Mouse (Mus musculus): ENCODE data around the gene Apobec1.
"Not testable (repeated sequence)": the region's sequence is repeated elsewhere in the genome, so short reads cannot be mapped to it uniquely, and the experiment has no call there.

Gene Apobec1

GRCm38 (mm10) chr6:122565070-122565784 is 37.0 kb downstream of the Apobec1 start:
- in situ Hi-C loops (cut with MboI; ENCODE audit: low sequenced_read_pairs) = loop anchor here (10.0 kb wide), 1 partner anchor 70 kb away; the partner anchor contains the start of gene Rimklb

GRCm38 (mm10) chr6:122562463-122562862 is 39.8 kb downstream of the Apobec1 start:
- in situ Hi-C loops (cut with MboI; ENCODE audit: low sequenced_read_pairs) = loop anchor here (10.0 kb wide), 1 partner anchor 68 kb away; the partner anchor contains the start of gene Rimklb

DNA sequence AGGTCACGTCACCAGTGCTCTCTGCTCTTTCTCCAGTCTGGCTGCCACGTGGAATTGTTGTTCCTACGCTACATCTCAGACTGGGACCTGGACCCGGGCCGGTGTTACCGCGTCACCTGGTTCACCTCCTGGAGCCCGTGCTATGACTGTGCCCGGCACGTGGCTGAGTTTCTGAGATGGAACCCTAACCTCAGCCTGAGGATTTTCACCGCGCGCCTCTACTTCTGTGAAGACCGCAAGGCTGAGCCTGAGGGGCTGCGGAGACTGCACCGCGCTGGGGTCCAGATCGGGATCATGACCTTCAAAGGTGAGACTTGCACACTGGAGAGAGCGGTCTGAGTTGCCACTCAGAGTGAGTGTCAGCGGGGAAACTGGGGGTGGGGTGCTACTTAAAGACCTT is 41.2 kb downstream of the Apobec1 start:
- in situ Hi-C loops (cut with MboI; ENCODE audit: low sequenced_read_pairs) = loop anchor here (10.0 kb wide), 1 partner anchor 66 kb away; the partner anchor contains the start of gene Rimklb

GRCm38 (mm10) chr6:122560427-122560826 is 41.8 kb downstream of the Apobec1 start:
- in situ Hi-C loops (cut with MboI; ENCODE audit: low sequenced_read_pairs) = loop anchor here (10.0 kb wide), 1 partner anchor 66 kb away; the partner anchor contains the start of gene Rimklb

GRCm38 (mm10) chr6:122556959-122557561 is 45.2 kb downstream of the Apobec1 start:
- in situ Hi-C loops (cut with MboI; ENCODE audit: low sequenced_read_pairs) = no loop called here

- in situ Hi-C loops (cut with MboI; ENCODE audit: low sequenced_read_pairs) = no loop called here
Observed at GRCm38 (mm10) chr6:122555266-122555665, 47.0 kb downstream of the Apobec1 start.

- in situ Hi-C loops (cut with MboI; ENCODE audit: low sequenced_read_pairs) = no loop called here
Observed at GRCm38 (mm10) chr6:122554102-122554501, 48.1 kb downstream of the Apobec1 start.

GRCm38 (mm10) chr6:122553606-122554005 is 48.6 kb downstream of the Apobec1 start, which contains the start of gene Aicda:
Aicda (plus strand) TSS chr6:122553801.
- in situ Hi-C loops (cut with MboI; ENCODE audit: low sequenced_read_pairs) = no loop called here

- in situ Hi-C loops (cut with MboI; ENCODE audit: low sequenced_read_pairs) = no loop called here
Observed at GRCm38 (mm10) chr6:122545948-122546347, 56.3 kb downstream of the Apobec1 start.

GRCm38 (mm10) chr6:122545289-122545882 is 56.9 kb downstream of the Apobec1 start:
- in situ Hi-C loops (cut with MboI; ENCODE audit: low sequenced_read_pairs) = no loop called here

DNA sequence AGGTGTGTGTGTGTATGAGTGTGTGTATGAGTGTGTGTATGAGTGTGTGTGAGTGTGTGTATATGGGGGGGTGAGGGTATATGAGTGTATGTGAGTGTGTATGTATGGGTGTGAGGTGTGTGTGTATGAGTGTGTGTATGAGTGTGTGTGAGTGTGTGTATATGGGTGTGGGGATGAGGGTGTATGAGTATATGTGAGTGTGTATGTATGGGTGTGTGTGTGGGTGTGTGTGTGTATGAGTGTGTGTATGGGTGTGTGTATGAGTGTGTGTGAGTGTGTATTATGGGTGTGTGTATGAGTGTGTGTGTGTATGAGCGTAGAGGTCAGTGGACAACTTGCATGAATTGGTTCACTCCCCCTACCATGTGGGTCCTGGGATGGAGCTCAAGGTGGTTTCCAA is 57.6 kb downstream of the Apobec1 start:
- in situ Hi-C loops (cut with MboI; ENCODE audit: low sequenced_read_pairs) = no loop called here

GRCm38 (mm10) chr6:122543574-122543973 is 58.7 kb downstream of the Apobec1 start:
- in situ Hi-C loops (cut with MboI; ENCODE audit: low sequenced_read_pairs) = no loop called here

DNA sequence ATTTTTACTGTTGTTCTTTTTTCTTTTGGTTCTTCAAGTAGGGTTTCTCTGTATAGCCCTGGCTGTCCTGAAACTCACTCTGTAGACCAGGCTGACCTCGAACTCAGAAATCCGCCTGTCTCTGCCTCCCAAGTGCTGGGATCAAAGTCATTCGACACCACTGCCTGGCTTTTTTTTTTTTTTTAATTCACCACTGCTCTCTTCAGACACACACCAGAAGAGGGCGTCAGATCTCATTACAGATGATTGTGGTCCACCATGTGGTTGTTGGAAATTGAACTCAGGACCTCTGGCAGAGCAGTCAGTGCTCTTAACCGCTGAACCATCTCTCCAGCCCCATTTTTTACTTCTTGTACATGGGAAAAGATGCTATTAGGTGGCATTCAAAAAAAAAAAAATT is 59.8 kb downstream of the Apobec1 start:
- in situ Hi-C loops (cut with MboI; ENCODE audit: low sequenced_read_pairs) = not testable (repeated sequence)

GRCm38 (mm10) chr6:122539564-122539963 is 62.7 kb downstream of the Apobec1 start:
- in situ Hi-C loops (cut with MboI; ENCODE audit: low sequenced_read_pairs) = no loop called here

- in situ Hi-C loops (cut with MboI; ENCODE audit: low sequenced_read_pairs) = no loop called here
Observed at GRCm38 (mm10) chr6:122534032-122534431, 68.2 kb downstream of the Apobec1 start.

DNA sequence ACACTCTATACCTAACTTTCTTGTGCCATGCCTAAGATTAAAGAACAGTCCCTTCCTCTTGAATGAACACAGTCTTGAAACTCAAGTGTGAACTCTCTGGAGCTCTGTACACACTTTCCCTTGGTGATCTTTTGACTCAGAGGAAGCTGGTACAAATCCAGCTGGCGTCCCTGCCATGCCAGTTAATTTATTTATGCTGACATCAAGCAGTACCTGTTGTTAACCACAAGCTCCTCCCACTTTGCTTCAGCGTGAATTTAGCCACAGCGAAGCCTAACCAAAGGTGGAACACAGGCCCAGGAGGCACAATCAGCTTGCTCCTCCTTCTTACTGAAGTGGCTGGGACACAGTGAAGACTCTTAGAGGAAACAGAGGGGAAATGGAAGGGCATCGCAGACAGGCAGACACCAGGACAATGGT is 69.4 kb downstream of the Apobec1 start:
- in situ Hi-C loops (cut with MboI; ENCODE audit: low sequenced_read_pairs) = no loop called here

- in situ Hi-C loops (cut with MboI; ENCODE audit: low sequenced_read_pairs) = no loop called here
Observed at GRCm38 (mm10) chr6:122531466-122532174, 70.6 kb downstream of the Apobec1 start.

DNA sequence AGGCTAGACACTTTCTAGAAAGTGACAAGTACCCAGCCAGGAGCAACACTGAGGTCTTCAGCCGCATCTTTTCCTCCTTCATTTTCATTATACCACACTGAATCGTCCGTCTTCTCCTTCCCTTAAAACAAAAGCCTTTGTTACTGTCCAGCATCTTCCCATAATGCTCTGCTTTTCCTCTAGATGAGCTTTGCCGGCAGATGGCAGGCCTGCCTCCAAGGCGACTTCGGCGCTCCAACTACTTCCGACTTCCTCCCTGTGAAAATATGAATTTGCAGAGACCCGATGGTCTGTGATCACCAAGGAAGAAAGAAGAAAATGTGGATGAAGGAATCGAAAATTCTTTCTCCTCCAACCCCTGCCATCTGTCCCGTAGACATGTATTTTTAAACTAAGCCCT is 74.1 kb downstream of the Apobec1 start:
- in situ Hi-C loops (cut with MboI; ENCODE audit: low sequenced_read_pairs) = no loop called here
